ENCODE assay signal across 15 mouse cellular contexts in genomic region chr8:8779931-8780330, GRCm38 (mm10).
DNase-seq lines count a peak whose midpoint lies in the region; ATAC-seq and TF ChIP-seq lines count a peak whose summit lies in the region.
"Had no signal": no experiment of that assay in that cellular context is flagged by ENCODE, and none has a peak within 500 bp of the region (broad histone marks: within the 10 kb centered on the region; RNA-seq: fewer than 3 reads in every experiment).

No protein-coding gene starts in this region.

- H3K27ac ChIP-seq in hindbrain, embryonic 12.5 days: no peak overlapping the region
- no peak overlapping the region for H3K27ac ChIP-seq in hindbrain, postnatal 0 days
- H3K27ac ChIP-seq in embryonic facial prominence, embryonic 12.5 days: no peak overlapping the region
- H3K27ac ChIP-seq in heart, embryonic 11.5 days (ENCODE audit: low read depth, low read length): no peak overlapping the region
- H3K27ac ChIP-seq: liver, embryonic 13.5 days had no signal

- H3K4me2 ChIP-seq in hindbrain, embryonic 12.5 days (replicated peaks): no peak overlapping the region
- no peak overlapping the region for H3K4me2 ChIP-seq in hindbrain, postnatal 0 days (ENCODE audit: low read depth, low read length)
- no peak overlapping the region for H3K4me2 ChIP-seq in embryonic facial prominence, embryonic 12.5 days (replicated peaks)
- no peak overlapping the region for H3K4me2 ChIP-seq in heart, embryonic 11.5 days
- H3K4me2 ChIP-seq: liver, embryonic 13.5 days had no signal

- no peaks in the 10 kb centered on the region for H3K36me3 ChIP-seq in hindbrain, embryonic 12.5 days
- no peaks in the 10 kb centered on the region for H3K36me3 ChIP-seq in hindbrain, postnatal 0 days (ENCODE audit: insufficient read depth, low read length)
- no peaks in the 10 kb centered on the region for H3K36me3 ChIP-seq in embryonic facial prominence, embryonic 12.5 days
- no peaks in the 10 kb centered on the region for H3K36me3 ChIP-seq in heart, embryonic 11.5 days (ENCODE audit: control insufficient read depth, insufficient read depth, low read length)
- H3K36me3 ChIP-seq: liver, embryonic 13.5 days had no signal

- H3K4me1 ChIP-seq in hindbrain, embryonic 12.5 days: no peaks in the 10 kb centered on the region; the same call in 1 of the 2 replicates
- no peaks in the 10 kb centered on the region for H3K4me1 ChIP-seq in hindbrain, postnatal 0 days (ENCODE audit: insufficient read depth, low read length)
- H3K4me1 ChIP-seq in embryonic facial prominence, embryonic 12.5 days: peaks cover 4% of the 10 kb centered on the region; the same call in 1 of the 2 replicates
- no peaks in the 10 kb centered on the region for H3K4me1 ChIP-seq in heart, embryonic 11.5 days (ENCODE audit: control insufficient read depth, insufficient read depth, low read length)
- H3K4me1 ChIP-seq: liver, embryonic 13.5 days had no signal

- peak; percentile 61; the same call in 1 of the 2 replicates for ATAC-seq in hindbrain, embryonic 12.5 days (ENCODE audit: low FRiP score)
- no peak for ATAC-seq in hindbrain, postnatal 0 days
- peak; percentile 80; the same call in 1 of the 2 replicates for ATAC-seq in embryonic facial prominence, embryonic 12.5 days (ENCODE audit: insufficient number of reproducible peaks, insufficient read depth, low FRiP score, low TSS enrichment)
- ATAC-seq in CD4-positive, CD25-positive, alpha-beta regulatory T cell, adult 4 months: no peak
- no peak for ATAC-seq in heart, embryonic 11.5 days (replicated peaks; ENCODE audit: insufficient number of reproducible peaks, low FRiP score, low TSS enrichment)
- ATAC-seq: lung, postnatal 0 days had no signal

- DNase-seq in hindbrain, postnatal 0 days (ENCODE audit: low spot score): no peak
- DNase-seq in brain, embryonic 14.5 days (ENCODE audit: low read depth): peak; percentile 23
- peak; percentile 40 for DNase-seq in neural tube, embryonic 10.5 days (ENCODE audit: extremely low spot score, low spot score)
- DNase-seq: adrenal gland, postnatal 14 days; cerebellum, postnatal 14 days; heart, postnatal 10 days; liver, embryonic 13.5 days; right cerebral cortex, adult 18-20 months; spleen, adult 18-20 months; thymus, postnatal 25 days had no signal

- no peaks in the 10 kb centered on the region for H3K9me3 ChIP-seq in hindbrain, embryonic 12.5 days (replicated peaks)
- H3K9me3 ChIP-seq in hindbrain, postnatal 0 days (ENCODE audit: low read length): no peaks in the 10 kb centered on the region
- no peaks in the 10 kb centered on the region for H3K9me3 ChIP-seq in embryonic facial prominence, embryonic 12.5 days
- H3K9me3 ChIP-seq in heart, embryonic 11.5 days (replicated peaks; ENCODE audit: control insufficient read depth, low read length): no peaks in the 10 kb centered on the region
- H3K9me3 ChIP-seq: liver, embryonic 13.5 days had no signal

- H3K4me3 ChIP-seq in hindbrain, embryonic 12.5 days: no peak overlapping the region
- no peak overlapping the region for H3K4me3 ChIP-seq in hindbrain, postnatal 0 days (ENCODE audit: low read length)
- no peak overlapping the region for H3K4me3 ChIP-seq in embryonic facial prominence, embryonic 12.5 days
- H3K4me3 ChIP-seq in heart, embryonic 11.5 days (ENCODE audit: low read depth, low read length): no peak overlapping the region
- H3K4me3 ChIP-seq: liver, embryonic 13.5 days had no signal

- no peak for TF ChIP-seq CTCF in hindbrain, postnatal 0 days (IDR thresholded peaks at IDR 0.05; ENCODE audit: low read depth)
- TF ChIP-seq CTCF in brain, embryonic 14.5 days (IDR thresholded peaks at IDR 0.05; ENCODE audit: borderline replicate concordance, extremely low read depth, insufficient read depth, insufficient read length): no peak

- 47% methylated on average over 15 of the region's 15 CpGs for WGBS in hindbrain, embryonic 12.5 days
- 51% methylated on average over 15 of the region's 15 CpGs for WGBS in hindbrain, postnatal 0 days
- WGBS in embryonic facial prominence, embryonic 12.5 days: 41% methylated on average over 15 of the region's 15 CpGs
- 83% methylated on average over 15 of the region's 15 CpGs for WGBS in heart, embryonic 11.5 days (ENCODE audit: insufficient replicate concordance)

- TF ChIP-seq POLR2A in brain, embryonic 14.5 days (IDR thresholded peaks at IDR 0.05; ENCODE audit: borderline replicate concordance, extremely low read depth, insufficient read depth, insufficient read length, poor library complexity, severe bottlenecking): no peak

- H3K27me3 ChIP-seq in hindbrain, embryonic 12.5 days: no peaks in the 10 kb centered on the region
- no peaks in the 10 kb centered on the region for H3K27me3 ChIP-seq in hindbrain, postnatal 0 days (ENCODE audit: insufficient read depth, low read length)
- no peaks in the 10 kb centered on the region for H3K27me3 ChIP-seq in embryonic facial prominence, embryonic 12.5 days
- no peaks in the 10 kb centered on the region for H3K27me3 ChIP-seq in heart, embryonic 11.5 days (ENCODE audit: control insufficient read depth, insufficient read depth, low read length)
- H3K27me3 ChIP-seq: liver, embryonic 13.5 days had no signal

- H3K9ac ChIP-seq in hindbrain, embryonic 12.5 days: no peak overlapping the region
- H3K9ac ChIP-seq in hindbrain, postnatal 0 days (replicated peaks; ENCODE audit: low read length): no peak overlapping the region
- H3K9ac ChIP-seq in embryonic facial prominence, embryonic 12.5 days: no peak overlapping the region
- no peak overlapping the region for H3K9ac ChIP-seq in heart, embryonic 11.5 days (ENCODE audit: low read depth, low read length)
- H3K9ac ChIP-seq: liver, embryonic 13.5 days had no signal

Comparison
In these comparisons a context has a peak if more than half of its experiments do, and no peak if none do; other contexts are left out.
1. ATAC-seq: peak in hindbrain, embryonic 12.5 days (single experiment) and embryonic facial prominence, embryonic 12.5 days (single experiment); none in hindbrain, postnatal 0 days (single experiment), CD4-positive, CD25-positive, alpha-beta regulatory T cell, adult 4 months (single experiment) and heart, embryonic 11.5 days (single experiment).